ENCODE assay signal across 8 mouse cellular contexts in genomic region chr12:3808396-3808981, GRCm38 (mm10). TPM values are rescaled to one million over a fixed set of nuclear protein-coding genes. Genes with fewer than 3 reads are reported as not detected.
A peak's percentile ranks its signal among the peaks of the same experiment; 100 is the strongest.
DNase-seq lines count a peak whose midpoint lies in the region; ATAC-seq lines count a peak whose summit lies in the region.

No protein-coding gene starts in this region.

- H3K4me2 ChIP-seq in forebrain, embryonic 12.5 days, result peak overlapping the region; percentile 80
- H3K4me2 ChIP-seq in intestine, embryonic 16.5 days (ENCODE audit: low read depth, low read length), result peak overlapping the region; percentile 81

- H3K36me3 ChIP-seq in forebrain, embryonic 12.5 days (replicated peaks), result no peaks in the 10 kb centered on the region; the same call in 1 of the 2 replicates
- H3K36me3 ChIP-seq in intestine, embryonic 16.5 days (ENCODE audit: control insufficient read depth, insufficient read depth, low read length), result no peaks in the 10 kb centered on the region

- WGBS in forebrain, embryonic 12.5 days, result 5% methylated on average over 10 of the region's 10 CpGs
- 6% methylated on average over 10 of the region's 10 CpGs for WGBS in intestine, embryonic 16.5 days

- peaks cover 31% of the 10 kb centered on the region for H3K27me3 ChIP-seq in forebrain, embryonic 12.5 days
- H3K27me3 ChIP-seq in intestine, embryonic 16.5 days (replicated peaks; ENCODE audit: control insufficient read depth, insufficient read depth, low read length), result no peaks in the 10 kb centered on the region

- H3K4me3 ChIP-seq in forebrain, embryonic 12.5 days (replicated peaks), result peak overlapping the region; percentile 89
- peak overlapping the region; percentile 84 for H3K4me3 ChIP-seq in intestine, embryonic 16.5 days (ENCODE audit: low read length)

- H3K4me1 ChIP-seq in forebrain, embryonic 12.5 days, result peaks cover 45% of the 10 kb centered on the region
- peaks cover 45% of the 10 kb centered on the region for H3K4me1 ChIP-seq in intestine, embryonic 16.5 days (ENCODE audit: control insufficient read depth, insufficient read depth, low read length)

- no peaks in the 10 kb centered on the region for H3K9me3 ChIP-seq in forebrain, embryonic 12.5 days
- no peaks in the 10 kb centered on the region for H3K9me3 ChIP-seq in intestine, embryonic 16.5 days (ENCODE audit: control insufficient read depth, low read length)

- peak; percentile 71 for DNase-seq in adrenal gland, adult 2 months
- no peak for DNase-seq in adrenal gland, adult 18-20 months (ENCODE audit: low spot score in 2 of 2)
- peak; percentile 14 to 23 for DNase-seq in B cell, adult 2 months
- DNase-seq in ovary, postnatal 36 days (ENCODE audit: low spot score), result no peak
- DNase-seq in ovary, adult 18-20 months (ENCODE audit: low spot score), result no peak

- peak overlapping the region; percentile 88 for H3K27ac ChIP-seq in forebrain, embryonic 12.5 days
- H3K27ac ChIP-seq in intestine, embryonic 16.5 days (ENCODE audit: low read length), result peak overlapping the region; percentile 97

- ATAC-seq in forebrain, embryonic 12.5 days (ENCODE audit: low FRiP score), result no peak; the same call in 1 of the 2 replicates
- peak; percentile 54 for ATAC-seq in intestine, embryonic 16.5 days
- 0 out of 2 replicates have a peak, but pooled peaks have one; percentile 11 for ATAC-seq in megakaryocyte progenitor cell, adult 5-6 weeks (replicated peaks; ENCODE audit: poor library complexity)

- peak overlapping the region; percentile 92 for H3K9ac ChIP-seq in forebrain, embryonic 12.5 days
- peak overlapping the region; percentile 93 for H3K9ac ChIP-seq in intestine, embryonic 16.5 days (ENCODE audit: low read depth, low read length)

RNA-seq across cellular contexts. Expression of gene Dnmt3a, which starts 2.7 kb away (rescaled TPM):
- total RNA-seq in adrenal gland, adult 2 months (2021), result 10 to 100 TPM; 36.7 to 42.4 TPM
- polyA plus RNA-seq in adrenal gland, adult 2 months (2012; rRNA removed), result 9.7 and 10.2 TPM in 2 replicates
- 10 to 100 TPM; 35.9 to 42.7 TPM for total RNA-seq in adrenal gland, adult 18-20 months (2021)
- 139 and 146 TPM in 2 replicates for polyA plus RNA-seq in forebrain, embryonic 12.5 days (2016; fragmentation: Nextera tagmentation; extraction: Ambion mirVana)
- 52.8 and 53.8 TPM in 2 replicates for polyA plus RNA-seq in intestine, embryonic 16.5 days (2015; fragmentation: Nextera tagmentation; extraction: Ambion mirVana)
- 12.1 and 19.4 TPM in 2 replicates for total RNA-seq in megakaryocyte progenitor cell, adult 5-6 weeks (2015)
- total RNA-seq in megakaryocyte progenitor cell, adult 5-6 weeks (2017), result 20.4 and 21.8 TPM in 2 replicates

Comparison
In these comparisons a context has a peak if more than half of its experiments do, and no peak if none do; other contexts are left out.
1. DNase-seq: peak in adrenal gland, adult 2 months (single experiment) and B cell, adult 2 months (2 of 2); none in adrenal gland, adult 18-20 months (0 of 2), ovary, postnatal 36 days (single experiment) and ovary, adult 18-20 months (single experiment).